Mouse (Mus musculus): ENCODE results near the gene Gm2022.
"Not testable (repeated sequence)": the region's sequence is repeated elsewhere in the genome, so short reads cannot be mapped to it uniquely, and the experiment has no call there.

DNA sequence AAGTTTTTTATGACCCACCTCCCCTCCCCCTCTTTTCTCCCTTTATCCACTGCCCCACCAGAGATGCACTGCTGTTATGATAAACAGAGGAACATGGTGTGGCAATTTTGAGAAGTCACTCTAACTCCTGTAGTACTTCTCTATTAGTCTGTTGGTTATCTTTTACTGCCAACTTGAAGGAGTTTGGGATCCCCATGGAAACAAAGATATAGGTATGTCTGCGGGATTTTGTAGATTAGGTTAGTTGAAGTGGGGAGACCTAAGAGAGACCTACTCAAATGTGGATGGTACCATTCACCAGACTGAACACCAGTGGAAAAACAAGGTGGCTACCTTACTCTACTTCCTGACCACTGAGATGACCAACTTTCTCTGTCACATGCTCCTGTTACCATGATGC is 39.1 kb upstream of the Gm2022 start:
- TF ChIP-seq CTCF (IDR thresholded peaks at IDR 0.05; ENCODE audit: insufficient read depth, low read length); POLR2A (IDR thresholded peaks at IDR 0.05; ENCODE audit: borderline replicate concordance, extremely low read depth, low read depth, low read length): not testable (repeated sequence)

All from lung, adult 2 months (tissue).